Mouse (Mus musculus) forebrain, embryonic 16.5 days (tissue): Measurements from ENCODE around the gene Srsf3. TPM values are rescaled to one million over a fixed set of nuclear protein-coding genes. Genes with fewer than 3 reads are reported as not detected.

Experiments used
- ATAC-seq: fragments of 200-750 bp; cut with Nextera tagmentation; 2 replicates; pipeline ENCODE4 v1.8.0; 2017; ENCODE audit warnings: mild to moderate bottlenecking, moderate library complexity
- H3K27ac ChIP-seq: fragments of 300-500 bp; sonication (generic); 2 replicates; pipeline ENCODE4 v1.5.1; 2014; ENCODE audit warnings: low read length, control low read depth
- H3K27me3 ChIP-seq: fragments of 300-500 bp; sonication (generic); replicated peaks from 2 replicates; pipeline ENCODE4 v1.6.1; 2014; ENCODE audit warnings: low read length; ENCODE audit not compliant: control insufficient read depth, insufficient read depth
- H3K36me3 ChIP-seq: fragments of 300-500 bp; sonication (generic); 2 replicates; pipeline ENCODE4 v1.6.1; 2014; ENCODE audit not compliant: control insufficient read depth, insufficient read depth
- H3K4me1 ChIP-seq: fragments of 300-500 bp; sonication (generic); replicated peaks from 2 replicates; pipeline ENCODE4 v1.6.1; 2014; ENCODE audit warnings: low read length; ENCODE audit not compliant: control insufficient read depth, insufficient read depth
- H3K4me2 ChIP-seq: fragments of 300-500 bp; sonication (generic); 2 replicates; pipeline ENCODE4 v1.6.1; 2014; ENCODE audit warnings: mild to moderate bottlenecking, low read length, control low read depth
- H3K4me3 ChIP-seq: fragments of 300-500 bp; sonication (generic); replicated peaks from 2 replicates; pipeline ENCODE4 v1.5.1; 2014; ENCODE audit warnings: mild to moderate bottlenecking, low read length, control low read depth
- H3K9ac ChIP-seq: fragments of 300-500 bp; sonication (generic); replicated peaks from 2 replicates; pipeline ENCODE4 v1.6.1; 2014; ENCODE audit warnings: low read depth, low read length, control low read depth
- H3K9me3 ChIP-seq: fragments of 300-500 bp; sonication (generic); 2 replicates; pipeline ENCODE4 v1.6.1; 2016; ENCODE audit warnings: low read length; ENCODE audit not compliant: control insufficient read depth
- WGBS: fragments of 180-500 bp; shearing (Covaris S2); extraction: QIAGEN DNeasy Blood & Tissue Kit; methylation state at CpG from one replicate; pipeline ENCODE4 v1.1.7; 2014; 5-methylcytosine and 5-hydroxymethylcytosine counted together
- polyA plus RNA-seq: library from polyadenylated mRNA; unstranded; fragments of >200 nt; fragmentation: Nextera tagmentation; extraction: Ambion mirVana; gene quantifications from 2 replicates; pipeline ENCODE4 v1.2.1, GENCODE M21; 2015

Gene Srsf3
- polyA plus RNA-seq, 1 experiment from 2014 or later, result 571 TPM

DNA sequence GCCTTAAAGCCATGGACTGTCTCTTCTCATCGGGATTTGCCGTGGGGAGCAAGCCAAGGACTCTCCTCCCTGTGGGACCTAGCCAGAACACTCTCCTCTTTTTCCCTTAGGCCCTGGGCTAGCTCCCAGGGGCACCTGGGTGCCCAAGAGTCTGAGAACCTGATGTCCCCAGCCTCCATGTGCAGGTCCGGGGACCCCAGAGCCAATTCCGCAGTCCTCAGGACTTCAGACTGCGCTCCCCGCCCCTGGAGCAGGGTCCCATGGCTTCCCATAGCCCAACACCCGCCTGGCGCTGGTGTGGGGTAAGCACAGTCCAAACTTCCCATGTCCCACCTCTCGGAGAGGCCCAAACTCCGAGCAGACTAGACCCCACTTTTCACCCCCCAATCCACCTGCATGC is 52.8 kb downstream of the Srsf3 start:
- Histone ChIP-seq H3K9ac (no peak overlapping the region), H3K36me3 (no peaks in the 10 kb centered on the region), H3K9me3 (no peaks in the 10 kb centered on the region), H3K27me3 (0 out of 2 replicates have a peak, but pooled peaks cover 5% of the 10 kb centered on the region), H3K4me3 (no peak overlapping the region), H3K4me2 (no peak overlapping the region), H3K27ac (no peak overlapping the region), H3K4me1 (peaks cover 10% of the 10 kb centered on the region)
- 80% methylated on average over 10 of the region's 10 CpGs for WGBS
- ATAC-seq, result no peak

DNA sequence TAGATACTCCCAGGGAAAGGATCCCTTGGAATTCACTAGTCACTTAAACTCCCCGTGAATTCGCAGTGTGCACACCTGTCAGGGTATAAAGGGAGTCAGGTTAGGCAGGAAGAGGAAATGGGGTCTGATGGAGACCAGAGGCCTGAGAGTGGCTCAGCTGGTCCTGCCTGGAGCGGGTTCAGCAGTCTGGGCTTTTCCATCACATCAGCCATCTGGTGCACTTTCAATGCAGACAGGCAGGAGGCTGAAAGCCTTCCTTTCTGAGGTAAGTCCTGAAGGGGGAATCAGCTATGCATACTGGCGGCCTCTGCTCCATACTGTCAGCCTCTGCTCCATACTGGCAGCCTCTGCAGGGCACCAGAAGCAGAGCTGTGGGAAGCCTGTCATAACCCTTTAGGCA is 54.5 kb downstream of the Srsf3 start:
- H3K27ac ChIP-seq, result no peak overlapping the region
- H3K4me1 ChIP-seq, result peaks cover 2% of the 10 kb centered on the region; the same call in 1 of the 2 replicates
- no peak overlapping the region for H3K9ac ChIP-seq
- WGBS, result 68% methylated on average over 4 of the region's 4 CpGs
- no peak for ATAC-seq
- no peak overlapping the region for H3K4me3 ChIP-seq
- H3K4me2 ChIP-seq, result no peak overlapping the region
- H3K9me3 ChIP-seq, result no peaks in the 10 kb centered on the region
- 0 out of 2 replicates have a peak, but pooled peaks cover 5% of the 10 kb centered on the region for H3K27me3 ChIP-seq
- no peaks in the 10 kb centered on the region for H3K36me3 ChIP-seq

GRCm38 (mm10) chr17:29090776-29091175 is 58.3 kb downstream of the Srsf3 start, which contains the start of gene Cdkn1a:
TSS of gene Cdkn1a (plus strand) at chr17:29090976.
- no peak within 1 kb of the TSS for H3K9ac ChIP-seq
- no peak within 1 kb of the TSS for H3K4me3 ChIP-seq
- no peaks in the 10 kb centered on the region for H3K36me3 ChIP-seq
- no peak for ATAC-seq
- H3K4me2 ChIP-seq, result no peak within 1 kb of the TSS
- H3K4me1 ChIP-seq, result peaks cover 23% of the 10 kb centered on the region
- 74% methylated on average over 3 of the region's 3 CpGs for WGBS
- no peaks in the 10 kb centered on the region for H3K9me3 ChIP-seq
- no peak within 1 kb of the TSS for H3K27ac ChIP-seq
- peaks cover 5% of the 10 kb centered on the region; the same call in 1 of the 2 replicates for H3K27me3 ChIP-seq

DNA sequence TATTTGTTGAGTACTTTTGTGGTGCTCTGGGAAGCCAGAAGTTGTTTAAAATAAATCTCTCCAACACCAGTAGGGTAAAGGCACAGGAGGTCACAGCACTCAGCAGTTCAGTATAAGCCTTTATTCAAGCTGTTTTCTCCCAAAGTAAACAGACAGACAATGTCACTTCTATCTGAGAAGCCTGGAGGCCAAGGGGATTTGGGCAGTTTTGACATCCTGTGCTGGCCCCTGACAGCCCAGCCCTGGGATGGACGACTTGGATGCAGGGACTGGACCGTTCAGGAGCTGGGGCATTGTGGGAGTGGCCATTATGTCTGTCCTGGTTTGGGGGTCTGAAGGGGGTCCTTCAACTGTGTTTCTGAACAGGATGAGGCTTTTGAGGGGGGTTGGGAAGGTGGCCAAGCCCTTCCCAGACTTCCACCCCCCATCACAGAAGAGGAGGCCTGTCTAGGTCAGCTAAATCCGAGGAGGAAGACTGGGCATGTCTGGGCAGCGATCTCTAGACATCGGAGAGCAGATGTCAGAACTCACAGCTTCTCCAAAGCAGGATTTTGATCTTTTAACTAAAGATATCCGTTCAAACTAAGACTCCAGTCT is 59.0 kb downstream of the Srsf3 start:
- no peak overlapping the region for H3K4me2 ChIP-seq
- 52% methylated on average over 6 of the region's 6 CpGs for WGBS

DNA sequence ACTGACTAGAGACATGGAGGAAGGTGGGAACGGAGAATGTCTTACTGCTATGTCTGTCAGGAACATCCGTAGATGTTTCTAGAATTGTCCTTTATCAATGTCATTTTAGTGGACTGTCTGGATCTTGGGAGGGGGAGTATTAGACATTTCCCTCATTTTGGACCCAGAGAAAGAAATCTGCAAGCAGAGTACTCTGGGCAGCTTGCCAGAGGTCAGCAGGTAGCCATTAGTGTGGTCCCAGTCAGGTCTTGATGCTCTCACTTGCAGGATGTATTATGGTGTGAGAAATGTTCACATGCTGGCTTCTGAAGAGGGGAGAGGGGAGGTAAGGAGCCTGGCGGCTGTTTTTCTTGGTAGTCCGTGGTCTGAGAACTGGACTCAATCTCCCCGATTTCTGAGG is 60.1 kb downstream of the Srsf3 start:
- H3K27ac ChIP-seq, result no peak overlapping the region
- no peak for ATAC-seq
- WGBS, result 58% methylated on average over 5 of the region's 5 CpGs
- no peak overlapping the region for H3K9ac ChIP-seq
- H3K4me1 ChIP-seq, result peaks cover 23% of the 10 kb centered on the region
- peaks cover 5% of the 10 kb centered on the region; the same call in 1 of the 2 replicates for H3K27me3 ChIP-seq
- no peak overlapping the region for H3K4me2 ChIP-seq
- H3K36me3 ChIP-seq, result no peaks in the 10 kb centered on the region
- H3K9me3 ChIP-seq, result no peaks in the 10 kb centered on the region
- H3K4me3 ChIP-seq, result no peak overlapping the region

More for the DNA sequence above, 59.0 kb downstream of the Srsf3 start:
- no peak for ATAC-seq
- no peaks in the 10 kb centered on the region for H3K36me3 ChIP-seq
- no peak overlapping the region for H3K9ac ChIP-seq
- peaks cover 23% of the 10 kb centered on the region for H3K4me1 ChIP-seq
- H3K27me3 ChIP-seq, result peaks cover 5% of the 10 kb centered on the region; the same call in 1 of the 2 replicates
- no peak overlapping the region for H3K4me3 ChIP-seq
- no peaks in the 10 kb centered on the region for H3K9me3 ChIP-seq
- no peak overlapping the region for H3K27ac ChIP-seq

Other genes with a start within 250 kb of the Srsf3 start
- gene Brpf3, start 231.5 kb upstream of the Srsf3 start, polyA plus RNA-seq, result 7.1 and 8.5 TPM in 2 replicates
- not detected in 2 replicates for gene Pnpla1, start 174.2 kb upstream of the Srsf3 start, polyA plus RNA-seq
- 0.53 and 1.8 TPM in 2 replicates for gene 4930539E08Rik, start 117.3 kb upstream of the Srsf3 start, polyA plus RNA-seq
- not detected in 2 replicates for gene Pxt1, start 88.8 kb upstream of the Srsf3 start, polyA plus RNA-seq
- 123 and 135 TPM in 2 replicates for gene Kctd20, start 80.7 kb upstream of the Srsf3 start, polyA plus RNA-seq
- 129 and 136 TPM in 2 replicates for gene Stk38, start 24.6 kb upstream of the Srsf3 start, polyA plus RNA-seq
- 37.9 and 52.0 TPM in 2 replicates for gene Cdkn1a, start 58.3 kb downstream of the Srsf3 start, polyA plus RNA-seq
- not detected in 2 replicates for gene Rab44, start 81.5 kb downstream of the Srsf3 start, polyA plus RNA-seq
- 25.0 and 35.5 TPM in 2 replicates for gene Cpne5, start 205.5 kb downstream of the Srsf3 start, polyA plus RNA-seq
- gene Ppil1, start 231.6 kb downstream of the Srsf3 start, polyA plus RNA-seq, result 118 and 125 TPM in 2 replicates
- 102 and 108 TPM in 2 replicates for gene BC004004, start 236.2 kb downstream of the Srsf3 start, polyA plus RNA-seq